Mouse (Mus musculus): ENCODE results near the gene Cdkn2a. TPM values are rescaled to one million over a fixed set of nuclear protein-coding genes. Genes with fewer than 3 reads are reported as not detected.

The Cdkn2a gene
- total RNA-seq (2023): not detected

GRCm38 (mm10) chr4:89294486-89295440 is at the start of gene Cdkn2a:
Gene Cdkn2a, minus strand, starts transcription at chr4:89294653.

DNA sequence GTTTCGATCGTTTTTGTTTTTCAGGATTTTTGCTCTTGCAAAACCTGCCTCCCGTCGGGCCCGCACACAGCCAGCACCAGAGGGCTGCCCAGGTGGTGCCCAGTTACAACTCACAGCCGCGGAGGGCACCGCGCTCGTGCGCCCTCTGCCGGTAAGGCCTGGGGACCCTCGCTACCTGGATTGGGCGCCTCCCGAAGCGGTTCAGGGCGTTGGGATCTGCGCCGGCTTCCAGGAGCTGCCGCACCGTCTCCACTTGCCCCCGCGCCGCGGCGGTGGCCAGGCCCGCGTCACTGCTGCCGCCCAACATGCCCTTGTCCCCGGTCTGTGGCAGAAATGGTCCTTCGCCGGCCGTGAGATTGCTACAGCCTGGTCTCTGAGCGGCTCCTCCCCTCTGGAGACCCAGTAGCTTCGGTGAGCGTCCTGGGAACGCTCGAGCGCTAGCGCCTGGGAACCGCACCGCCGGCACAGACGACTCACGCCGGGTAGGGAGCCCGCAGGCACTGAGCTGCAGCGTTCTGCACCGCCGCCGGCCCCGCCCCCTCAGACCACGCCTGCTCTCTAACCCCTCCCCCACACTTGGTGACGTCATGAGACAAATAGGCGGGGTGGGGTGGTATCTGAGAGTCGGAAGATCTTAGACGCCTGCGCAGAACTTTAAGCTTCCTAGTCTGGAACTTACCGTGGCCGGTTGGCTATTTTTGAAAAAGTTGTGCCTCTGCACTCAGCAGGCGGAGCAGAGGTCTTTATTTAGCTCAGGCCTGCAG is 16.2 kb upstream of the Cdkn2a start, which contains the start of gene Cdkn2b:
TSS of gene Cdkn2b (minus strand) at position 549 of the 764 bp plus-strand sequence.

Other genes with a start within 250 kb of the Cdkn2a start
- gene Mtap, start 157.5 kb downstream of the Cdkn2a start, total RNA-seq (2023): 10 to 100 TPM; 48.7 to 49.1 TPM
- gene Cdkn2b, start 16.4 kb upstream of the Cdkn2a start, total RNA-seq (2023): not detected

All from T-cell, adult 66 days (primary cell).